Mouse (Mus musculus) adrenal gland, postnatal 14 days (tissue): ENCODE measurements around the gene Psmc5. TPM values are rescaled to one million over a fixed set of nuclear protein-coding genes. Genes with fewer than 3 reads are reported as not detected.

Experiments
- DNase-seq: peaks from one replicate; pipeline ENCODE4 v3.0.0; 2021; ENCODE audit warnings: mixed read lengths
- total RNA-seq: library from RNA; stranded (reverse); gene quantifications from 2 replicates; pipeline ENCODE4 v1.2.3, GENCODE M21; 2021

Psmc5 gene
- total RNA-seq, 1 experiment from 2014 or later = 141 TPM

- peak; percentile 93 for DNase-seq
These were observed 12.5 kb downstream of the Psmc5 start for GRCm38 (mm10) chr11:106268326-106269059.

- DNase-seq = peak; percentile 57
These were observed 13.1 kb downstream of the Psmc5 start for GRCm38 (mm10) chr11:106269060-106269431.

GRCm38 (mm10) chr11:106271131-106271793, 15.3 kb downstream of the Psmc5 start:
- peak; percentile 46 for DNase-seq

- DNase-seq = peak; percentile 62
These were observed 16.1 kb downstream of the Psmc5 start for GRCm38 (mm10) chr11:106271794-106272643.

GRCm38 (mm10) chr11:106272644-106273310, 16.8 kb downstream of the Psmc5 start, which contains the start of gene Smarcd2:
Smarcd2 (minus strand) TSS chr11:106272972.
- peak; percentile 100 for DNase-seq

- peak; percentile 66 for DNase-seq
These were observed 17.3 kb downstream of the Psmc5 start for GRCm38 (mm10) chr11:106273311-106273684.

- DNase-seq = no peak
These were observed 17.9 kb downstream of the Psmc5 start for GRCm38 (mm10) chr11:106273811-106274210.

- no peak for DNase-seq
These were observed 18.4 kb downstream of the Psmc5 start for GRCm38 (mm10) chr11:106274374-106274773.

- DNase-seq = peak; percentile 68
These were observed 19.0 kb downstream of the Psmc5 start for GRCm38 (mm10) chr11:106274971-106275411.

GRCm38 (mm10) chr11:106276454-106276853, 20.5 kb downstream of the Psmc5 start, which contains the start of gene Tcam1:
Tcam1 (plus strand) TSS chr11:106276672.
- DNase-seq = peak; percentile 96

GRCm38 (mm10) chr11:106282452-106282851, 26.5 kb downstream of the Psmc5 start:
- no peak for DNase-seq

GRCm38 (mm10) chr11:106283371-106283770, 27.4 kb downstream of the Psmc5 start:
- DNase-seq = no peak

- peak; percentile 48 for DNase-seq
These were observed 28.2 kb downstream of the Psmc5 start for GRCm38 (mm10) chr11:106284126-106284525.

- DNase-seq = no peak
These were observed 30.3 kb downstream of the Psmc5 start for GRCm38 (mm10) chr11:106286206-106286605.

GRCm38 (mm10) chr11:106286987-106287386, 31.0 kb downstream of the Psmc5 start:
- DNase-seq = no peak

GRCm38 (mm10) chr11:106289369-106289768, 33.4 kb downstream of the Psmc5 start:
- peak; percentile 94 for DNase-seq

GRCm38 (mm10) chr11:106290376-106290775, 34.4 kb downstream of the Psmc5 start:
- no peak for DNase-seq

- peak; percentile 27 for DNase-seq
These were observed 35.9 kb downstream of the Psmc5 start for GRCm38 (mm10) chr11:106291861-106292260.

GRCm38 (mm10) chr11:106301765-106302164, 45.8 kb downstream of the Psmc5 start, which contains the start of gene Gh:
Gh (minus strand) TSS chr11:106301865.
- DNase-seq = no peak

- peak; percentile 73 for DNase-seq
These were observed 46.7 kb downstream of the Psmc5 start for GRCm38 (mm10) chr11:106302634-106303033.

- no peak for DNase-seq
These were observed 49.6 kb downstream of the Psmc5 start for GRCm38 (mm10) chr11:106305348-106306064.
